Mouse (Mus musculus): ENCODE measurements at regions not wholly inside any gene's neighbourhood (a gene's known extent, or its start where the extent isn't known, plus 50 kb on each side); places are given as distances from the start of the nearest gene placed in this dataset.

DNA sequence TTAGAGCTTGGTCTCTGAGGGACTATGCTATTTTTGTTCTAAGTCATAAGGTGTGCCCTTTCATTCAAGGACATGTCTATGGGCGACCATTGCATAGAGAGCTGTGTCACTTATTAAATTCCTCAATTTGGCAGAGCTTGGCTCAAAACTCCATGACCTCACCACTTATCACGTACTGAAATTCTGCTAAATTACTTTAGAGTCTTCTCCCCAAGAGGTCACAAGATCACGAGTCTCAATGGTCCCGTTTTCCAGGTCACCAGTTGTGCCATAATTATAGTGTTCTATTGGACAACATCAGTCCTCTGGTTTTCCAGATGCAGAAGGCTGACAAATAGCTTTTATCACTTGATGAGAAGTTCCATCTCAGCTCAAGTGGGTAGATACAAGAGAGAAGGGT is 576.9 kb downstream of the Dok5 start:
- DNase-seq = no peak

DNA sequence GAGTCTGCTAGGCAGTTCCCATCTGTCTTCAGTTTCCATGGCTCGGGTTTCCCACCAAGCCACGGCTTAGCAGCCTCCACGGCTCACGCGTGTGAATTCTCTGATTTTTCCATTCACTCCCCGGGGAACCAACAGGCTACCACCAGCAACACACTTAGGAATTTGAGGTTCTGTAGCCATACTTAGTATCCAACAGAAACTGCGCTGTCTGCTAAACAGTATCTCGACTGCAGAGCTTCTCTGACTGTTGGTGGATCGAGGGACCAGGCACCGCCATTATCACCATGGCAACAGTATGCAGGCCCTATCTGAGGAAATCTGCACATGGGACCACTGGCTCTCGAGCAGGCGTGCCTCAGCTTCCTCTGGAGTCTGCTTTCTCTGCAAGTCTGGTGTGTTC is 574.4 kb downstream of the Dok5 start:
- DNase-seq = no peak

DNA sequence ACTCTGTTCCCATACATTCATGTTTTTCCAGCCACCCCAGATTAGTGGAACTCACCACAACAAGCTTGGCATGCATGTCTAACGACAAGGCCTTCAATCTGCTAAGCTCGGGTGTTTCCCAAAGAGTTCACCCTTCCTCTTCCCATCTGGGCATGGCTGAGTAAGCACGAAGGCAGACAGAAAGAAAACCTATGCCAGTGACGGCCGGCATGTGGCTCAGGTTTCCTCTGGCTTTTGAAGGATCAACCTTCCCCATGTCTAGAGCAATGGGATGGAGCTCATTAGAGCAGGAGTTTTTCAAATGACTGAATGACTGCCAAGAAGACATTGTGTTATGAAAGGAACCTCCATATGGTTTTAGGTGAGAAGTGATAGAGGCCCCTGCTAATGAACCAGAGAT is 566.9 kb downstream of the Dok5 start:
- DNase-seq = no peak

DNA sequence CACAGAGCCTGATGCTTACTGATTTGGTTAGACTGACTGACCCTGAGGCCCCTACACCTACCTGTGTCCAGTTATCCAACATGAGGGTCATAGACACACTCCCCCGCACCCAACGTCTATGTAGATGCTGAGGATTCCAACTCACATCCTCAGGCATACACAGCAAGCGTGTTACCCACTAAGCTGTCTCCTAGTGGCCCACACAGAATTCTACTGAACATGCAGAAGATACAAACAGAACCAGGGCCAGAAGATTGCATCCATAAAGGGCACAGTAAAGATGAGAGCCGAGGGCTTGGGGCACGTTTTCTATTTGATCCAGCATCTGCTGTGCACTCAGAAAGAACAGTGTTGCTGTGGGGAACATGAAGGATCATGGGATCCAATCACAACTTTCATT is 564.0 kb downstream of the Dok5 start:
- DNase-seq = no peak

DNA sequence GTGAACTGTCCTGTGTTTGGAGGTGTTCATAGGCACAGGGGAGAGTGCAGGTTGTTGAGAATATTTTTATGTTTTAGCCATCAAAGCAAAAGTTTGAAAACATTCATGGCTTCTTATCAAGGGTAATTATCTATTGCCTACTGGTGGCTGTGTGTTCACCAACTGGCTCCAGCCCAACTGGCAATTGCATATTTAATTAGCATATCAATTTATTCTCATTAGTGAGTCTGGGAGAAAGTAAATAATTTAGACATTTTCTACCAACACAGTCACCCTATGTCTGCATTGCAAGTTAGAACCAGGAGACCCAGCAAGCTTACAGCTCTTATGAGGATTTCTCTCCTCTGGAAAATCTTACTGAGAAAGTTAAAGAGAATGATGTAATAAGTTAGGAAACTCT is 561.0 kb downstream of the Dok5 start:
- DNase-seq = no peak

DNA sequence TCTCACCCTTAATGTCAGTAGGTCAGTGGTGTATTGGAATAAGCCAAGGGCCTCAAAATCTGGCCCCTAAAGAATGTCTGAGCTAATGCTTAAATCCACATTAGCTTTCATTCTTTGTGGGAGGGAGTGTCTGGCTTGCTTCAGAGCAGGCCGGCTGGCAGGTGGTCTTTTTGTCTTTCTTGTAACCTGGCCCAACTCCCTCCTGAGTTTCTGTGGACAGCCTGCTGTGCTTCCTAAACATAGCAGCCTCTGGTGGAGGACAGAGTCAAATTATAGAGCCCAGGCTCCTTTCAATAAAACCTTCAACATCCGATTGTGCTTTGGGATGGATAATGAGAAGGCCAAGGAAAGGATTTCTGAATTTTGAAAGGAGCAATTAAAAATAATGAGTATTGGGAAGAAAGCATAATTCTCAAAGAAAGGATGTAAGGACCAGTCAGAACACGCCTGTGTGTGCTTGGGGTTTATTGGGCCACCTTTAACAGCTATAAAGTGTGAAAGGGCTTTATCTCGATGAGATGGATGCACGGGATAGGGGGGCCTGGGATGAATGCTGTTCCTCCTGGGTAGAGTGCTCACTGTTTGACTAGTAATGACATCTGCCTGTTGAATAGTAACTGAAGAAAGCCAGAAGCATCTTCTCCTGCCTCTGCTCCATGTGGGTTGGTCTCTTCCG is 554.2 kb downstream of the Dok5 start:
- DNase-seq = no peak

DNA sequence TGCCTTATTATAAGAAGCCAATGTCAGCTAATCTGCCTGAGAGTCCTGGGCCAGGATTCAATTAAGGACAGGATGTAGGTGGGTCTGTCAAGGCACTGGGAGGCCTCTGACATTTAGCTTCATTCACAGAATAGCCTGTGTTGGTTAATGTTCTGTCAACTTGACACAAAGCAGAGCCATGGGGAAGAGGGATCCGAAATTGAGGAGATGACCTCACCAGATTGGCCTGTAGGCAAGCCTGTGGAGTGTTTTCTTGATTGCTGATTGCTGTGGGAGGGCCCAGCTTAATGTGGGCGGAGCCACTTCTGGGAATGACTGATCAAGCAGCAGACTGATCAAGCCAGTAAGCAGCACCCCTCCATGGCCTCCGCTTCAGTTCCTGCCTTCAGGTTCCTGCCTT is 548.5 kb downstream of the Dok5 start:
- DNase-seq = no peak

- DNase-seq = no peak
These were observed 547.7 kb downstream of the Dok5 start for GRCm38 (mm10) chr2:171279319-171279718.

GRCm38 (mm10) chr2:171253194-171253593 is 521.6 kb downstream of the Dok5 start:
- no peak for DNase-seq

DNA sequence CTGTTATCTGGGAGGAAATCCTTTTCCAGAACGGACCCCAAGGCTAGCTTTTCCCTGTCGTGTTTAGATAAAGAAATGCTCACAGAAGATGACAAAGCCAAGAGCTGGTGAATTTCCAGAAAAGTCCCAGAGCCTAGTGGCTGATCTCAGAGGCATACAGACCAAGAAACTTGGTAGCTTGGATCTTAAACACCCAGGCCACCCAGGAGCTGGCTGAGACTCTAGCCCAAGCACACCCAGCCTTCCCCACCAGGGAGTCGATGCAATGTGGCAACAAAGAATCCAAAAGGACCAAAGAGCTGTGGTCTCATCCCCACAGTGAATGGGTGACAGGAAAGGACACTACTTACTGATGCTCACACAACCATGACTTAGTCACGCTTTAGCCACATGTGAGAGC is 513.8 kb downstream of the Dok5 start:
- no peak for DNase-seq

DNA sequence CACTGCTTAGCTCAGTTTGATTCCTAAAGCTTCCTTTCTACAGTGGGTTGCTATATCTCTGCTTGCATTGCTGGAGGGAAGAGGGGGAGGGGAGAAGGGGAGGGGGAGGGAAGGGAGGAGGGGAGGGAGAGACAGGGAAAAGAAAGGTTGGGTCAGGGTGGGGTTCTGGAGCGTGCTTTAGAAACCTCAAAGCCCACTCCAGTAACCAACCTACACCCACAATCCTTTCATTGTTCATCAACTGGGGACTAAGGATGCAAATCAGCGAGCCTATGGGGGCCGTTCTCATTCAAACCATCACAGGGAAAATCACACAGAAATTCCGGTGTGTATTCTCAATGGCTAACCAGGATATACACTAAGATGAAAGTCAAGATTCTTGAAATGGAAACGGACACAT is 510.7 kb downstream of the Dok5 start:
- DNase-seq = no peak

- DNase-seq = no peak
These were observed 505.8 kb downstream of the Dok5 start for GRCm38 (mm10) chr2:171237276-171237960.

DNA sequence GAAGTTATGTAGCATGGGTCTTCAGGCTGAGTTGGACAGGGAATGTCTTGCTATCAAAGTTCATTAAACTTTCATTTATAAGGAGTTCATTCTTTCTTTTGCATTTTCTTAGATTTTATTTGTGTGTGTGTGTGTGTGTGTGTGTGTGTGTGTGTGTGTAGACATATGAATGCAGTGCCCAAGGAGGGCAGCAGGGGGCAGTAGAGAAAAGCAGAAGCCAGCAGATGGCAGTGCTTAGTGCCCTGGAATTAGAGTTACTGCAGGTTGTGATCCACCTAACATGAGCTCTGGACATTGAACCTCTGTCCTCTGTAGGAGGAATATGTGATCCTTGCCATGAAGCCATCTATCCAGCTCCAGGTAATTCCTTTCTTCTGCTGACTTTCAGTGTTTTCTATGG is 501.2 kb downstream of the Dok5 start:
- no peak for DNase-seq

GRCm38 (mm10) chr2:171231288-171232050 is 499.9 kb downstream of the Dok5 start:
- no peak for DNase-seq

- no peak for DNase-seq
These were observed 498.9 kb downstream of the Dok5 start for GRCm38 (mm10) chr2:171230536-171230935.

GRCm38 (mm10) chr2:171228229-171228628 is 496.6 kb downstream of the Dok5 start:
- DNase-seq = no peak

- no peak for DNase-seq
These were observed 482.2 kb downstream of the Dok5 start for GRCm38 (mm10) chr2:171213792-171214191.

DNA sequence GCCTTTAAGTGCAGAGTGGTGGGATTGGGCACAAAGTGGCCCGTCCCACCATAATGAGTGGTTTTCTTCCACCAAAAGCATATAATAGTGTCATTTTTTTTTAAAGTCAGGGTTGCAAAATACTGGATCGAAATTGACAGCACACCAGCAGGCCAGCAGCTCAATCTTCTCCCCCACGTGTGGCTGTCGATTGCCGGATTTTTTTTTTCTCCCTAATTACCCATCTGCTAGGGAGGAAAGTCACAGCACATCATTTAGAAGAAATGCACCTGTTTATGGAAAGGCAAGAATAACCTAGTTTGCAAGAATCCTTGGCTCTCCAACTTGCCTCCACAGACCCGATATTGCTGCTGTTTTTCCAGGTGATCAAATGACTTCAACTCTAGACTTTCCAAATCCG is 464.9 kb downstream of the Dok5 start:
- no peak for DNase-seq

DNA sequence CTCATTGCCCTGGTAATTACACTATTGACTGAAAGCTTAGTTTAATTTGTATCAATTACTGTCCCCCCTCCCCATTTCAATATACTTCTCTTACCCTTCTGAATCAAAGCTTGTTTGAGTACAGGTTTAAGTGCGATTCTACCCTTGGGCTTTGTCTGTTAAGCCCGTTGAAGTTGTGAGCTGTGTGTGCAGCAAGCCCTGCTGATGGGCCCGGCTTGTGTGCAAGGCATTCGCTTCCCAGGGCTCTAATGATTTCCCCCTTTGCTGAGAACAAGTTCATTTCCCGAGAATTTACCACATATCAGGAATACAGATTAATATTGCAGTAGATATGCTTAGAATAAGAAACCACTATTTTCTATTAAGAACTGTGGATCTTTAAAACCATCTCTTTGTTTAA is 460.6 kb downstream of the Dok5 start:
- no peak for DNase-seq
